Mouse (Mus musculus): ENCODE measurements around the gene Ugt1a9. TPM values are rescaled to one million over a fixed set of nuclear protein-coding genes. Genes with fewer than 3 reads are reported as not detected.
"Not testable (repeated sequence)": the region's sequence is repeated elsewhere in the genome, so short reads cannot be mapped to it uniquely, and the experiment has no call there.

Ugt1a9 gene
- polyA plus RNA-seq, 1 experiment from 2014 or later = not detected

DNA sequence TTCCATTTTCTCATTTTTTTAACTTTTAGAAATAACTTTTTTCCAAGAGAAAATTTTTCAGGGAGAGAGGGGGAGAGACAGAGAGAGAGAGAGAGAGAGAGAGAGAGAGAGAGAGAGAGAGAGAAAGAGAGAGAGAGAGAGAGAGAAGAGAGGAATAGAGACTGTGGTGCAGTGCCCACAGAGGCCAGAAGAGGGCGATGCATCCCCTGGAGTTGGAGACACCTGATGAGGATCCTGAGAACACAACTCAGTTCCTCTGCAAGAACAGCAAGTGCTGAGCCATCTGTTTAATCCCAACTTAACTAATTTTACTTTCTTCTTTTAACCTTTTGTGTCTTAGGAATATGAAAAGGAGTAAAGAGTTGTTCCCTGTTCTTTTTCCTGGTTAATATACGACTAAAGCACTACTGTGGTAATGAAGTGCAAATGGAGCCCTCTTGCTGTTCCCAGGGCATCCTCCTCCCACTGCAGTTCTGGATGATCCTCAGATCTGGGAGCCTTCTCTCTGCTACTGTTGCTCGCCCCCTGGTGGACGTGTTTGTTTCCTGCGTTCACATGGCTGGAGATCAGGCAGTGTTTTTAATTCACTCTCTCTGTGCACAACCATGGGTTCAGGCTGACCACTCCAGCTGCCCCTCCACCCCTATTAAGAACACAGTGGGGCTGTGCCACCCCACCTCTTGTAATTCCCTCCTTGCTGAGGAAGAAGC lies 73.5 kb downstream of the Ugt1a9 start:
- not testable (repeated sequence) for H3K27ac ChIP-seq; H3K4me1 ChIP-seq; ATAC-seq (ENCODE audit: low FRiP score, low read depth); H3K27me3 ChIP-seq; H3K4me3 ChIP-seq; H3K36me3 ChIP-seq; H3K9me3 ChIP-seq; H3K4me2 ChIP-seq (replicated peaks); H3K9ac ChIP-seq
- 2% methylated on average over 5 of the region's 5 CpGs for WGBS

- H3K4me1 ChIP-seq; H3K27ac ChIP-seq; H3K4me2 ChIP-seq (replicated peaks); H3K36me3 ChIP-seq; H3K9me3 ChIP-seq; H3K27me3 ChIP-seq; H3K4me3 ChIP-seq; ATAC-seq (ENCODE audit: low FRiP score, low read depth); H3K9ac ChIP-seq: not testable (repeated sequence)
- WGBS = 58% methylated on average over 2 of the region's 2 CpGs
These were observed 74.7 kb downstream of the Ugt1a9 start for GRCm38 (mm10) chr1:88145278-88145677.

- H3K9ac ChIP-seq; H3K4me1 ChIP-seq; H3K36me3 ChIP-seq; ATAC-seq (ENCODE audit: low FRiP score, low read depth); H3K4me2 ChIP-seq (replicated peaks); H3K27ac ChIP-seq; H3K4me3 ChIP-seq; H3K27me3 ChIP-seq; H3K9me3 ChIP-seq: not testable (repeated sequence)
- WGBS = 78% methylated on average over 2 of the region's 2 CpGs
These were observed 79.5 kb downstream of the Ugt1a9 start for GRCm38 (mm10) chr1:88150133-88150532.

DNA sequence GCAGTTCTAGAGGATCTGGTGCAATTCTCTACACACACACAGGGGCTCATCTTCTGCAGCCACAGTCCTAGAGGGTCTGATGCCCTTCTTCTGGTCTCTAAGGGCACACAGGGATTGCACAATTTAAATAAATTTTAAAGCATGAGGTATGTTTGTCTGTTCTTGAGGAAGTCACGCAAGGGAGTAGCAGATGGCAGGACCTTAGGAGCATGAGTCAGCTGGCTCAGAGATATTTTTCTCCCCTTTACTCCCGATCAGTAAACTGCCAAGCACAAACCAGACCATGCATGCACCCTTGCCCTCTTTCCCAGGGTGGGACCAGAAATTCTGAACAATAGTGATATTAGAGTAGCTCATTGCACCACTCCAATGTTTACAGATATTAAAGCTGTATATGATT lies 87.8 kb downstream of the Ugt1a9 start:
- 84% methylated on average over 2 of the region's 2 CpGs for WGBS
- H3K27ac ChIP-seq = no peak overlapping the region

GRCm38 (mm10) chr1:88165711-88166110 lies 95.1 kb downstream of the Ugt1a9 start, which contains the start of gene Ugt1a5:
Gene Ugt1a5 (plus strand): TSS chr1:88166012.
- Histone ChIP-seq H3K4me3 (no peak within 1 kb of the TSS), H3K4me2 (replicated peaks) (no peak within 1 kb of the TSS), H3K9ac (no peak within 1 kb of the TSS), H3K4me1 (no peaks in the 10 kb centered on the region), H3K27ac (no peak within 1 kb of the TSS), H3K36me3 (no peaks in the 10 kb centered on the region), H3K9me3 (no peaks in the 10 kb centered on the region), H3K27me3 (no peaks in the 10 kb centered on the region)
- no peak for ATAC-seq (ENCODE audit: low FRiP score, low read depth)
- 78% methylated on average over 5 of the region's 5 CpGs for WGBS

More for the DNA sequence above, 87.8 kb downstream of the Ugt1a9 start:
- no peaks in the 10 kb centered on the region for H3K9me3 ChIP-seq
- H3K9ac ChIP-seq = no peak overlapping the region
- no peak overlapping the region for H3K4me3 ChIP-seq
- H3K27me3 ChIP-seq = no peaks in the 10 kb centered on the region
- no peaks in the 10 kb centered on the region for H3K36me3 ChIP-seq
- H3K4me2 ChIP-seq (replicated peaks) = no peak overlapping the region
- no peaks in the 10 kb centered on the region for H3K4me1 ChIP-seq
- no peak for ATAC-seq (ENCODE audit: low FRiP score, low read depth)

DNA sequence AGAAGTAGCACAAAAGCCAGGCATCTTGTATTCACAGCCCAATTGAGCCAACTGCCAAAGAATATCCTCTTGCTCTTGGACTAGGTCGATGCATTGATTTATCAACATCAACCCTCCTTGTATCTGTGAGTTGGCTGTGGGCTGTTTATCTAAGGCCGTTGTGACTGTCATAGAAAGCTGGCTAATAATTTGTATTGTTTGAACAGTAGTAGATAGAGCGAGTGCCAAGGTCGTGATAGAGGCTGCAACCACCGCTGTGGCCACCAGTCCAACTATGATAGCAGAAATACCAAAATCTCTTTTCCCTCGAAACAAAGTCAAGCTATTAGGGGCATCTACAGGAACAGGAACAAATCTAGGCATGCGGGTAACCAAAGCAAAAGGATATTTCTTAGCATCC lies 101.6 kb downstream of the Ugt1a9 start:
- H3K4me1 ChIP-seq; H3K4me2 ChIP-seq (replicated peaks); H3K36me3 ChIP-seq; H3K27me3 ChIP-seq; H3K9ac ChIP-seq; H3K4me3 ChIP-seq; ATAC-seq (ENCODE audit: low FRiP score, low read depth); H3K27ac ChIP-seq: not testable (repeated sequence)
- WGBS = 82% methylated on average over 7 of the region's 7 CpGs
- H3K9me3 ChIP-seq = peaks cover 16% of the 10 kb centered on the region

DNA sequence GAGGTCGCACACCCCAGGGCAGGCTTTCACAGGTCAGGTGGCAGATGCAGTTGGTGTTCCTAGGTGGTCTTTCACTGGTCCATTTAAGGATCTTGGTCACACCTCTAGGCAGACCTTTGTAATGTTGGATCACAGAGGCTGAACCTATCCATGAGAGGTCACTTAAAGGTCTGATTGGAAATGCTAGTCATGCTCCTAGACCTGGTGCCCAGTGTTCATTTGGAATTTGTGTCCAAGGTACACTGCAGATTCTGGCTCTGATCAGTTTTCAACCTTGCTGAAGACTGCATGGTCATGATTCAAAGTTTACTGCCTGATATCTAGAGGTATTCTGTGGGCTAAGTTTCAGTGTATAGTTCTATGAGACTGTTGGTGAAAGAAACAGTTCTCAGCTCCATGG lies 109.1 kb downstream of the Ugt1a9 start:
- no peak overlapping the region for H3K4me2 ChIP-seq (replicated peaks)
- no peak overlapping the region for H3K27ac ChIP-seq
- H3K27me3 ChIP-seq = no peaks in the 10 kb centered on the region; the same call in 1 of the 2 replicates
- no peaks in the 10 kb centered on the region for H3K4me1 ChIP-seq
- 81% methylated on average over 1 of the region's 1 CpGs for WGBS
- peaks cover 29% of the 10 kb centered on the region for H3K9me3 ChIP-seq
- no peak overlapping the region for H3K9ac ChIP-seq
- H3K36me3 ChIP-seq = no peaks in the 10 kb centered on the region
- H3K4me3 ChIP-seq = no peak overlapping the region
- no peak for ATAC-seq (ENCODE audit: low FRiP score, low read depth)

- Histone ChIP-seq H3K27ac (no peak overlapping the region), H3K9ac (no peak overlapping the region), H3K27me3 (no peaks in the 10 kb centered on the region; the same call in 1 of the 2 replicates)
These were observed 115.8 kb downstream of the Ugt1a9 start for GRCm38 (mm10) chr1:88186325-88186935.

DNA sequence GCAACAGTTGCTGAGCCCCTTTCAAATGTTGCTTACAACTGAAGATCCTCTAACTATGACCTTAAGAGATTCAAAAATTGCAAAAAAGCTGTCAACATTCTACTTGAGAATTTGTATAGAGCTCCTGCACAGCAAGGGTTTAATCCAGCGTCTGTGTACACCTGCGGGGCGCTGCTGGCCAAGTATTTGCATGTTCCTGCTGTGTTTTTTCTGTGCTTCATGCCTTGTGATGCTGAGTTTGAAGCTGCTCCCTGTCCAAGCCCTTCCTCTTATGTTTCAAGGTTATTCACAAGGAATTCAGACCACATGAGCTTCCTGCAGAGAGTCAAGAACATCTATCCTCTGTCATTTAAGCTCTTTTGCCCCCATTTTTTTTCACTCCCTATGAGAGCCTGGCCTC lies 121.5 kb downstream of the Ugt1a9 start:
- Histone ChIP-seq H3K4me3 (no peak overlapping the region), H3K4me2 (replicated peaks) (no peak overlapping the region), H3K27ac (no peak overlapping the region), H3K4me1 (no peaks in the 10 kb centered on the region), H3K36me3 (no peaks in the 10 kb centered on the region), H3K9ac (no peak overlapping the region), H3K9me3 (no peaks in the 10 kb centered on the region; the same call in 1 of the 2 replicates), H3K27me3 (no peaks in the 10 kb centered on the region)
- ATAC-seq (ENCODE audit: low FRiP score, low read depth) = no peak
- 75% methylated on average over 3 of the region's 3 CpGs for WGBS

More at GRCm38 (mm10) chr1:88186325-88186935, 115.8 kb downstream of the Ugt1a9 start:
- Histone ChIP-seq H3K4me2 (replicated peaks) (no peak overlapping the region), H3K9me3 (no peaks in the 10 kb centered on the region; the same call in 1 of the 2 replicates), H3K4me1 (no peaks in the 10 kb centered on the region), H3K36me3 (no peaks in the 10 kb centered on the region), H3K4me3 (no peak overlapping the region)
- no peak for ATAC-seq (ENCODE audit: low FRiP score, low read depth)
- 83% methylated on average over 5 of the region's 5 CpGs for WGBS

DNA sequence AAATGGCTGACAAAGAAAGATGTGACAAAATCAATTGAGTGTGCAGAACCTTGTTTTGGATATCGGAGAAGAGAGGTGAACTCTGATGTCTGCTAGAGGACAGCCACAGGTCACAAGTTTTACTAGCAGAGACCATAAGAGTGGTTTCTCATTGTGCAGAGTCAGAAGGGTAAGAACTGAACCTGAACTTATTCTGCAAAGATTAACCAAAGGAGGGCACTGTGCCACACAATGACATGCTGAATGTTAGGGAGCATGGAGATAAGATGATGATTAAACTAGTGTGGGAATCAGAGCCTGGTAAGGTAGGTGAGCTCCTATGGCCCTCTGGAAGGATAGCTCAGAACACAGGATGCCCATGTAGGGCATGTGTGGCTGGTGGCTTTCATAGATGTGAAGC lies 125.1 kb downstream of the Ugt1a9 start:
- Histone ChIP-seq H3K27ac (no peak overlapping the region), H3K9ac (no peak overlapping the region), H3K4me2 (replicated peaks) (no peak overlapping the region), H3K36me3 (no peaks in the 10 kb centered on the region), H3K9me3 (no peaks in the 10 kb centered on the region), H3K4me3 (no peak overlapping the region), H3K27me3 (no peaks in the 10 kb centered on the region), H3K4me1 (no peaks in the 10 kb centered on the region)
- WGBS = 85% methylated on average over 1 of the region's 1 CpGs
- ATAC-seq (ENCODE audit: low FRiP score, low read depth) = no peak

DNA sequence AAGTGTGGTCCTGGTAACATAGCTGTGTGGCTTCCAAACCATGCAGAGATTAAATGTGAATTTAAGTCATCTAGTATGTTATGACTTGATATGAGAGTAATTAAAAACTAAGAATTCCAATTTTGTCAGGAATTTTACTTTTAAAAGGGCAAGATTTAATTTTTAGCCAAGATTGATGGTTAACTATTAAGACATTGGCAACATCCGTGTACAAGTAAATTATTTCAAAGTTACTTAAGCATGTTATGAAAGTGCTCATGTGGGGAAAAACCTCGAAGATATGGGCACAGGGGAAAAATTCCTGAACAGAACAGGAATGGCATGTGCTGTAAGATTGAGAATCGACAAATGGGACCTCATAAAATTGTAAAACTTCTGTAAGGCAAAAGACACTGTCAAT lies 126.8 kb downstream of the Ugt1a9 start:
- H3K4me2 ChIP-seq (replicated peaks) = no peak overlapping the region
- 66% methylated on average over 3 of the region's 3 CpGs for WGBS
- no peak overlapping the region for H3K27ac ChIP-seq
- H3K4me3 ChIP-seq = no peak overlapping the region
- no peaks in the 10 kb centered on the region for H3K4me1 ChIP-seq
- no peaks in the 10 kb centered on the region for H3K27me3 ChIP-seq
- no peaks in the 10 kb centered on the region for H3K36me3 ChIP-seq
- H3K9me3 ChIP-seq = no peaks in the 10 kb centered on the region
- ATAC-seq (ENCODE audit: low FRiP score, low read depth) = no peak
- no peak overlapping the region for H3K9ac ChIP-seq

- Histone ChIP-seq H3K27me3 (no peaks in the 10 kb centered on the region), H3K9me3 (peaks cover 7% of the 10 kb centered on the region; the same call in 1 of the 2 replicates), H3K27ac (no peak overlapping the region), H3K36me3 (peaks cover 5% of the 10 kb centered on the region; the same call in 1 of the 2 replicates), H3K9ac (no peak overlapping the region), H3K4me1 (no peaks in the 10 kb centered on the region), H3K4me3 (no peak overlapping the region), H3K4me2 (replicated peaks) (no peak overlapping the region)
- no peak for ATAC-seq (ENCODE audit: low FRiP score, low read depth)
- 66% methylated on average over 2 of the region's 2 CpGs for WGBS
These were observed 129.4 kb downstream of the Ugt1a9 start for GRCm38 (mm10) chr1:88199996-88200395.

Measured in limb, embryonic 13.5 days (tissue).